Mouse (Mus musculus) lung, postnatal 0 days (tissue): ENCODE measurements around the gene Ccn6.

ENCODE experiments used
- CTCF ChIP-seq: IDR thresholded peaks from 2 replicates; pipeline ENCODE4 v1.5.1; 2016; ENCODE audit warnings: antibody characterized with exemption, mild to moderate bottlenecking
- EP300 ChIP-seq: IDR thresholded peaks from 2 replicates; pipeline ENCODE4 v1.6.1; 2016; ENCODE audit warnings: antibody characterized with exemption, mild to moderate bottlenecking, control low read depth

- TF ChIP-seq EP300, result no peak
- TF ChIP-seq CTCF, result no peak
These were observed 56.7 kb downstream of the Ccn6 start for GRCm38 (mm10) chr10:39106935-39107334.
